Mouse (Mus musculus): ENCODE results near the gene Gm11627. TPM values are rescaled to one million over a fixed set of nuclear protein-coding genes. Genes with fewer than 3 reads are reported as not detected.
"Not testable (repeated sequence)": the region's sequence is repeated elsewhere in the genome, so short reads cannot be mapped to it uniquely, and the experiment has no call there.

Gene Gm11627
- total RNA-seq, 4 experiments from 2014 or later = 0.75 TPM; not detected in 3

DNA sequence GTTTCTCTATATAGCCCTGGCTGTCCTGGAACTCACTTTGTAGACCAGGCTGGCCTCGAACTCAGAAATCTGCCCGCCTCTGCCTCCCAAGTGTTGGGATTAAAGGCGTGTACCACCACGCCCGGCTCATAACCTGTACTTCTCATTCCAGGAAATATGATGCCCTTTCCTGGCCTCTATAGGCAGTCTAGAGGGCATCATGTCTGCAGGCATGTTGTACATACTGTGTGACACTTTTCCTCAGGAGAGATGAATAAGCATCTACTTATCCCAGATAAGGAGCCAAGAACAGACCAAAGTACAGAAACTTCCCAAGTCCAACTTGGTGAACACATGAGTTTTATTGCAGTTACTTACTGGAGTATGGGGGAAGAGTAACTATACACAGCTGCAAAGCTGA lies 20.6 kb downstream of the Gm11627 start:
- DNase-seq = no peak

DNA sequence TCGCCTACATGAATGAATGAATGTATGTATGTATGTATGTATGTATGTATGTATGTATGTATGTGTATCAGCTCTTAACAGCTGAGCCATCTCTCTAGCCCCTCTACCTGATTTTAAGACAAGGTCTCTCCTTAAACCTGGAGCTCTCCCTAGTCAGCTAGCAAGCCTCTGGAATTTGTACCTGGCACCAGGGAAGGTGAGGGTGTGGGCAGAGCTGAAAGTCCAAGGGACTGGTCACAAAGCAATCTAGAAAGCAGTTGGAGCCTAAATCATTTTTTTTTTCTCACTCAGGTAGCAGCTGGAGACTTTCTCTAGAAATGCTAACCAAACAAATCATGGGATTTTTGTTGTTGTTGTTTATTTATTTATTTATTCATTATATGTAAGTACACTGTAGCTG lies 21.9 kb downstream of the Gm11627 start:
- no peak for DNase-seq

DNA sequence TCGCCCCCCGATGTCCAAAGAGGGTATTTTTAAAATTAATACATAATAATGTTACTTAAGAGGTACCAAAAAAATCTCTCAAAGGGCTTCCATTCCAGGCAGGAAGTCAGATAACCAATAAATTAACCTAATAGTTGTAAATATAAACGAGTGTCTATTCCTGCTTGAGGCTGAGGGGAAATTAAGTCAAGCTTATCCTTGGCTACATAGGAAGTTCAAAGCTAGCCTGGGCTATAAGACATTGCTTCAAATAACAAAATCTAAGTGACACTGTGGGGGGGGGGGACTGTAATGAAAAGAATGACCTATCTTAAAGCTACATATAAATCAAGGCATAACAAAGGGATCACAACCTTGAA lies 22.6 kb downstream of the Gm11627 start:
- DNase-seq = no peak

DNA sequence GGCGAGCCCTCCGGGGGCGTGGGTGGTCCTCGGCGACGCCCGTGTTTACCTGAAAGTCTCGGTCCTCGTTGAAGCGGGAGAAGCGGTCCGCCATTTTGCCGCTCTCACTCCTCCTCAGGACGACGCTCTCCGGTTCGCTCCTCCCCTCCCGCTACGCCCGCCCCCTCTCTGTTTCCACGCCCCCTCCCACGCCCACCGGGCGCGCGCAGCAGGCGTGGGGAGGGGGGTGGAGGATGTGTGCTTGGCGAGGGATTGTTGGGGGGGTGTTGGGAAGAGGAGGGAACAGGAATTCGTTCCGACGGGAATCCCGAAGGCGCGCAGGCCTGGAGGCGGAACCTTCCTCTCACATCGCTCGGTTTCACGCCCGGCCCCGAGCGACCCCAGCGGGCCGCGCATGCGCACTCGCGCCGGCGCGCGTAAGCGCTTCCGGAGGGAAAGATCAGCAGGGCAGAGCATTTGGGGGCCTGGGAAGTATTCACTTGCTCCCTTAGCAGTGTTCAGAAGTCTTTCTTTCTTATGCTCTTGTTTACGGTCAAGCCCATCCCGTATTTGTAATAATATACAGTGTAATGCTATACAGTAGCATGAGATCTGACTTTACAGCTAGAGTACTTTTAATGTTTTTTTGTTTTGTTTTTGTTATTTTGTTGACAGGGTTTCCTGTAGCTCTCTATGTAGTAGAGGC lies 23.1 kb downstream of the Gm11627 start, which contains the start of gene Gpatch8:
Gene Gpatch8 (minus strand): TSS at position 362 of the 685 bp plus-strand sequence.
- DNase-seq = peak; percentile 96

DNA sequence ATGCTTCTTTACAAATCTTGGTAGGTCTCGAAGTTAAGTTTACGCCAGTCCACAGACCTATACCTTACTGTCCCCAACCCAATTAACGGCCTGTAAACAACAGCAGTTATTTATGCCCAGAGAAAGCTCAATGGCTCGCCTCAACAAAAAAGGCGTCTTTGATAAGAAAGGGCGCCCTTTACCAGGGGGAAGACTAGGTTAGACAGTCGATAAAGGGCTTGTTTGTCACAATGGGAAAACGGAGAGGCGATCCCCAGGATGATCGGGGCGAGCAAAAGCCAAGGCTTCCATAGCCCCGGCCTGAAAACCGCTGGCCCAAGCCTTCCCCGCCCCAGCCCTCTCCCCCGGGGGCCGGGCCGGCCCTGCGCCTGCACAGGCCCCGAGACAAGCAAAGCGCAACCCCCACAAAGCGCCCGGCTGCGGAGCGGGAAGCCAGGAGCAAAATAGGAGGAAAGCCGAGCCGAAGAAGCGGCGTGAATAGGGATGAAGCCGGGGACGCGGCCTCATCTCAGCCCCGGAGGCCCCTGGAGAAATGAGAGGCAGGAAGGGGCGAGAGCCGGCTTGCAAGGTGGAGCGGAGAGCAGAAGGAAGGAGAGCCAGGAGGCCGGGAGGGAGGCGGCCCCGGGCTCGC lies 23.7 kb downstream of the Gm11627 start:
- DNase-seq = no peak

DNA sequence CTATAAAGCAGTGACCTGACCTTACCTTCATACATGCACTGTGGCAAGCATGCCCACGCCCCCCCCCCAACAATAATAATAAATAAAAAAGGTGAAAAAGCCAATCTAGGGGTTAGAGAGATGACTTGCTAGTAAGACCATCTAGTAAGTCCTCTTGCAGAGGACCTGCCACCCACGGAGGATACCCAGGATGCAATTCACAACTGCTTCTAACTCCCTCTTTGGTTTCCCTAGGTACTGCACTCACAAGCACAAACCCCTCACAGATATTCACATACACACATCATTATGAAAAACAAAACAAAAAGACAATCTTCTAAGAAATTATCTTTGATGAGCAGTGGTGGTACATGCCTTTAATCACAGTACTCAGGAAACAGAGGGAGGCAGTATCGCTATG lies 27.2 kb downstream of the Gm11627 start:
- DNase-seq = no peak

DNA sequence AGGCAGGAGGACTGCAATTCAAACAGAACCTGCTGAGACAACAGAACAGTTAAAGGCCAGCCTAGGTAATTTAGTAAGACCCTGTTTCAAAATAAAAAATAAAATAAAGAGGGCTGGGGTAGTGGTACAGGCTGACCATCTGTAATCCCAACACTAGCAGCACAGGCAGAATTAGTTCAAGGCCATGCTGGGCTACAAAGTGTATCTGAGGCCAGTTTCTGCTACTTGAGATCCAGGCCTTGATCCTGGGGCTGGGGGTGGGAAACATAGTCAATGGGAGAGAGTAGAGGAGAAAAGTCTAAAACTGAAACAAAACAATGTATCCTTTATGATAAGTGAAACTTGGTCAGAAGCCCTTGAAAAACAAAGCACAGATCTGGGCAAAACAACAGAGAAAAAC lies 28.1 kb downstream of the Gm11627 start:
- DNase-seq = no peak

DNA sequence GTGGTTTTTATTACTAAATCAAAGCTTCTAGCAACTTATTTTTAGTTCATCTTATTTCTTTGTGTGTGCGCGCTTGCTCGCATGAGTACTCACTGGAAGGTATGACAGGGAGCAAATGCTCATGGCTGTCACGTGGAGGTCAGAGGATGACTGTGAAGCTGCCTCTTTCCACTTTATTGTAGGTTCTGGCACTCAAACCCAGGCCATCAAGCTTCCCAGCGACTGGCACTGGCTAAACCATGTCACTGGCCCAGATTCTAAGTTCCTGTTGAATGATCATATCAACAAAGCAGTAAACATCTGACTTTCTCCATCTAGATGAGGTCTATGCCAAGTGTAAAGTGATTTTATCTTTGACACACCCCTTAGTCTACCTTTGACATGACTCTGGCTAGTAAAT lies 37.8 kb downstream of the Gm11627 start:
- DNase-seq = peak; percentile 42

DNA sequence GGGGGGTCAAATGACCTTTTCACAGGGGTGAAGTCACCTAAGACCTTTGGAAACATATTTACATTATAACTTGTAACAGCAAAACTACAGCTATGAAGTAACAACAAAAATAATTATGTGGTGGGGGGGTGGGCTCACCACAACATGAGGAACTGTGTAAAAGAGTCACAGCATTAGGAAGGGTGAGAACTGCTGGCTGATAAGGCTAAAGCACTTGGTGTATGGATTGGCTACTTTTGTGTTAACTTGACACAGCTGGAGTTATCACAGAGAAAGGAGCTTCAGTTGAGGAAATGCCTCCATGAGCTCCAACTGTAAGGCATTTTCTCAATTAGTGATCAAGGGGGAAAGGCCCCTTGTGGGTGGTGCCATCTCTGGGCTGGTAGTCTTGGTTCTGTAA lies 39.0 kb downstream of the Gm11627 start:
- not testable (repeated sequence) for DNase-seq

DNA sequence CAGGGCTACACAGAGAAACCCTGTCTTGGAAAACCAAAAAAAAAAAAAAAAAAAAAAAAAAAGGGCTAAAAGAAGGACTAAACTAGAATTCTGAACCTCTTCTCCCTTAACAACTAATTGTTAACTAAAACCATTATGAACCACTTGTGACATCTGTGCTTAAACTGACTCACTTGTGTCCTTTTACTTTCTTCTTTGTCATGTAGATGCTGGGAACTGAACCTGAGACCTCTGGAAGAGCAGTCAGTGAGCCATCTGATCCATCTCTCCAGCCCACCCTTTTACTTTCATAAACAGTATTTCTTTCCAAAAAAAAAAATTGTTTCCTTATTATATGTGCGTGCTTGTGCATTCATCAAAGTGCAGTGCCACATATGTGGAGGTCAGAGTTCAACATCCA lies 39.6 kb downstream of the Gm11627 start:
- DNase-seq = no peak

DNA sequence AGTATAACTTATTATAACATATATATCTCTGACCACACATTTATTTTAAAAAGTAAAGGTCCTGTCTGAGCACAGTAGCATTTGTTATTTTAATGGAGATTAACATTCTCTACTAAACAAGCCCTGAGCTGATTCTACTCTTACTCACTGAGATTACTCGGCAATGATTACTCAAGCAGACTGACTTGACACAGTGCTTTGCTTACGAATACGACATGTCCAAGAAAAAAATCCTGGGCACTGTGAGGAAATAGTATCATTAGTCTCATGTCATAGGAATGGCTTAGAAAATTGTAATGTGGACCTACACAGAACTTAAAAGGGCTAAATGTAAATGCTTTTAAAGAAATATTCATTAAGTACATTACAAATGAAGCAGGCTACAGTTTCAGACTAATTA lies 43.1 kb downstream of the Gm11627 start:
- DNase-seq = no peak

DNA sequence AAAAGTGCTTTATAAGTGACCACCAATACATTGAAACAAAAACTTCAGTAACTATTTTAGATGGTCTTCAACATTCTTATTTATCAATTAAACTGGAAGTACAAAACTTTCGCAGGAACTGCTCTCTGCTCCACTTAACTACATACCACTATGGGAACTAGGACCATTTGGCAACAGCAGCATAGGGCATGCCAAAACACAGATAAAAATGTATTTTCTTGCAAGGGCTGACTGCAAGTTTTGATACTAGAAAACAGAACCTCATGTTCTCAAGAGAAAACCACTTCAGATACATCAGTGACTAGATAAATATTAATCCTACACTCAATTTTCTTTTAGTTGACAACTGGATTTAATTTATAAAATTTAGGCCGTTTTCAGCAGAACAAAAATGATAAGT lies 45.2 kb downstream of the Gm11627 start:
- no peak for DNase-seq

DNA sequence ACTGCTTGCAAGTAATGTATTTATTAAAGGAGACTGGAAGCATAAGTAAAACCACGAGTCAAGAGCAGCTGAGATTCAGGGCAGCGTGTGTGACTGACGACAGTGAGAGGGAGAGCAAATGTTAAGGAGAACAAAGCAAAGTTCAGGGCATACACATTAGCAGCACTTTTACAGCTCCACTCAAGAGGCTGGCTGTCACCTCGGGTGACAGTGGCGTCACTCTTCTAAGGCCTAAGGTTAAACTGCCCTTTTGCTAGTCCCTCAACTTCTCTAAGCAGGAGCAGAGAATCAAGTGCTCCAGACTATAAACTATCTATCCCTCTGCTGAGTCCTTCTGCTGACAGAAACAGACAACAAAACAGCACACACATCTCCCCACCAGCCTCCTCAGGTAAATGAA lies 47.8 kb downstream of the Gm11627 start:
- no peak for DNase-seq

Other genes with a start within 250 kb of the Gm11627 start
- gene Slc4a1, start 213.3 kb downstream of the Gm11627 start, total RNA-seq (2022) = under 1 TPM; 0.06 to 0.70 (median 0.31) TPM
- gene Rundc3a, start 186.1 kb downstream of the Gm11627 start, total RNA-seq (2022) = 10 to 100 TPM; 53.9 to 83.9 (median 77.5) TPM
- gene Slc25a39, start 171.5 kb downstream of the Gm11627 start, total RNA-seq (2022) = 100 to 1,000 TPM; 343 to 469 (median 379) TPM
- 100 to 1,000 TPM; 171 to 220 (median 202) TPM for gene Grn, start 149.1 kb downstream of the Gm11627 start, total RNA-seq (2022)
- 1 to 10 TPM; 3.8 to 6.2 (median 5.0) TPM for gene Fam171a2, start 131.8 kb downstream of the Gm11627 start, total RNA-seq (2022)
- gene Itga2b, start 109.3 kb downstream of the Gm11627 start, total RNA-seq (2022) = 1 to 10 TPM; 2.9 to 4.7 (median 4.1) TPM
- gene Gpatch8, start 23.1 kb downstream of the Gm11627 start, total RNA-seq (2022) = 10 to 100 TPM; 29.2 to 48.9 (median 35.7) TPM
- 1 to 10 TPM; 4.8 to 6.9 (median 5.7) TPM for gene Fzd2, start 24.9 kb upstream of the Gm11627 start, total RNA-seq (2022)
- gene Meioc, start 84.3 kb upstream of the Gm11627 start, total RNA-seq (2022) = not detected
- gene Ccdc43, start 118.3 kb upstream of the Gm11627 start, total RNA-seq (2022) = 10 to 100 TPM; 26.5 to 30.5 (median 29.6) TPM
- gene Adam11, start 182.0 kb upstream of the Gm11627 start, total RNA-seq (2022) = 10 to 100 TPM in 2 of 4 experiments, 1 to 10 TPM in 2; 2.0 to 13.0 (median 8.0) TPM
- gene Gjc1, start 240.2 kb upstream of the Gm11627 start, total RNA-seq (2022) = 10 to 100 TPM; 12.9 to 22.5 (median 17.7) TPM